Mouse (Mus musculus) ES-Bruce4 (cell line): ENCODE data around the gene Elp4.
A peak's percentile ranks its signal among the peaks of the same experiment; 100 is the strongest.

ENCODE experiments used
- CTCF ChIP-seq: IDR thresholded peaks from one replicate; pipeline ENCODE4 v1.8.1; 2011; ENCODE audit warnings: low read depth, low read length
- EP300 ChIP-seq: IDR thresholded peaks from 2 replicates; pipeline ENCODE4 v1.6.1; 2011; ENCODE audit warnings: low read depth, low read length; ENCODE audit not compliant: insufficient read depth
- POLR2A ChIP-seq: IDR thresholded peaks from one replicate; pipeline ENCODE4 v1.8.1; 2011; ENCODE audit warnings: low read length; ENCODE audit not compliant: insufficient read depth

GRCm38 (mm10) chr2:105677434-105678105 lies 226.8 kb downstream of the Elp4 start:
- TF ChIP-seq CTCF (no peak), POLR2A (no peak), EP300 (peak; percentile 55; the same call in 1 of the 2 replicates)
